Mouse (Mus musculus) myocyte (in vitro differentiated cells): ENCODE measurements around the gene Hoxd9. TPM values are rescaled to one million over a fixed set of nuclear protein-coding genes. Genes with fewer than 3 reads are reported as not detected.

Source experiments
- H3K27me3 ChIP-seq: one replicate; pipeline ENCODE4 v1.6.1; 2011; ENCODE audit not compliant: control insufficient read depth, insufficient read depth, insufficient read length
- H3K36me3 ChIP-seq: one replicate; pipeline ENCODE4 v1.6.1; 2011; ENCODE audit not compliant: control insufficient read depth, insufficient read depth
- H3K4me2 ChIP-seq: one replicate; pipeline ENCODE4 v1.6.1; 2011; ENCODE audit warnings: low read depth, control low read depth
- H3K4me3 ChIP-seq: one replicate; pipeline ENCODE4 v1.5.1; 2011; ENCODE audit warnings: mild to moderate bottlenecking, control low read depth, moderate library complexity
- H3K79me2 ChIP-seq: one replicate; pipeline ENCODE4 v1.6.1; 2011; ENCODE audit not compliant: control insufficient read depth, insufficient read depth
- H3ac ChIP-seq: one replicate; pipeline ENCODE4 v1.6.1; 2011; ENCODE audit not compliant: control insufficient read depth, insufficient read length
- CEBPB ChIP-seq: IDR thresholded peaks from 2 replicates; pipeline ENCODE4 v1.6.1; 2011; ENCODE audit warnings: mild to moderate bottlenecking, moderate library complexity; ENCODE audit not compliant: poor library complexity, insufficient read depth, severe bottlenecking
- E2F4 ChIP-seq: IDR thresholded peaks from one replicate; pipeline ENCODE4 v1.6.1; 2011; ENCODE audit warnings: mild to moderate bottlenecking, control low read depth, moderate library complexity; ENCODE audit not compliant: insufficient read depth
- MAX ChIP-seq: IDR thresholded peaks from one replicate; pipeline ENCODE4 v1.6.1; 2011; ENCODE audit warnings: low read depth, mild to moderate bottlenecking, control low read depth
- MYOD1 ChIP-seq, 3 experiments: IDR thresholded peaks; one replicate each; pipeline ENCODE4 v1.6.1; 2011; ENCODE audit warnings: control low read depth in 2 of 3, low read depth in 2 of 3, mild to moderate bottlenecking in 2 of 3, moderate library complexity in 1 of 3; ENCODE audit not compliant: insufficient read length in 2 of 3, control insufficient read depth in 1 of 3
- MYOG ChIP-seq, 3 experiments: IDR thresholded peaks; one replicate each; pipeline ENCODE4 v1.6.1; 2011; ENCODE audit warnings: control low read depth in 2 of 3, low read depth in 2 of 3, mild to moderate bottlenecking in 2 of 3; ENCODE audit not compliant: insufficient read length in 2 of 3, control insufficient read depth in 1 of 3, insufficient read depth in 1 of 3
- POLR2A ChIP-seq: IDR thresholded peaks from one replicate; pipeline ENCODE4 v1.6.1; 2011; ENCODE audit warnings: low read depth, mild to moderate bottlenecking, control low read depth, moderate library complexity; ENCODE audit not compliant: insufficient read length
- POLR2AphosphoS2 ChIP-seq: IDR thresholded peaks from one replicate; pipeline ENCODE4 v1.6.1; 2011; ENCODE audit warnings: low read depth, control low read depth; ENCODE audit not compliant: insufficient read length
- REST ChIP-seq: IDR thresholded peaks from one replicate; pipeline ENCODE4 v1.6.1; 2011; ENCODE audit warnings: mild to moderate bottlenecking, control low read depth, moderate library complexity; ENCODE audit not compliant: insufficient read depth, insufficient read length
- SRF ChIP-seq: IDR thresholded peaks from one replicate; pipeline ENCODE4 v1.6.1; 2011; ENCODE audit warnings: low read depth; ENCODE audit not compliant: control insufficient read depth, insufficient read length
- TCF12 ChIP-seq: IDR thresholded peaks from one replicate; pipeline ENCODE4 v1.6.1; 2011; ENCODE audit warnings: mild to moderate bottlenecking, control low read depth; ENCODE audit not compliant: poor library complexity, insufficient read depth, severe bottlenecking
- TCF3 ChIP-seq: IDR thresholded peaks from one replicate; pipeline ENCODE4 v1.6.1; 2011; ENCODE audit warnings: low read depth, control low read depth; ENCODE audit not compliant: insufficient read length
- USF1 ChIP-seq: IDR thresholded peaks from one replicate; pipeline ENCODE4 v1.6.1; 2011; ENCODE audit warnings: low read depth, mild to moderate bottlenecking, control low read depth, moderate library complexity
- polyA plus RNA-seq: library from polyadenylated mRNA; unstranded; fragments of >200 nt; fragmentation: generic; extraction: Trizol; gene quantifications from one replicate; pipeline ENCODE4 v1.2.1, GENCODE M21; 2012; ENCODE audit warnings: missing spikeins

Gene Hoxd9
- polyA plus RNA-seq, 1 experiment = not detected

DNA sequence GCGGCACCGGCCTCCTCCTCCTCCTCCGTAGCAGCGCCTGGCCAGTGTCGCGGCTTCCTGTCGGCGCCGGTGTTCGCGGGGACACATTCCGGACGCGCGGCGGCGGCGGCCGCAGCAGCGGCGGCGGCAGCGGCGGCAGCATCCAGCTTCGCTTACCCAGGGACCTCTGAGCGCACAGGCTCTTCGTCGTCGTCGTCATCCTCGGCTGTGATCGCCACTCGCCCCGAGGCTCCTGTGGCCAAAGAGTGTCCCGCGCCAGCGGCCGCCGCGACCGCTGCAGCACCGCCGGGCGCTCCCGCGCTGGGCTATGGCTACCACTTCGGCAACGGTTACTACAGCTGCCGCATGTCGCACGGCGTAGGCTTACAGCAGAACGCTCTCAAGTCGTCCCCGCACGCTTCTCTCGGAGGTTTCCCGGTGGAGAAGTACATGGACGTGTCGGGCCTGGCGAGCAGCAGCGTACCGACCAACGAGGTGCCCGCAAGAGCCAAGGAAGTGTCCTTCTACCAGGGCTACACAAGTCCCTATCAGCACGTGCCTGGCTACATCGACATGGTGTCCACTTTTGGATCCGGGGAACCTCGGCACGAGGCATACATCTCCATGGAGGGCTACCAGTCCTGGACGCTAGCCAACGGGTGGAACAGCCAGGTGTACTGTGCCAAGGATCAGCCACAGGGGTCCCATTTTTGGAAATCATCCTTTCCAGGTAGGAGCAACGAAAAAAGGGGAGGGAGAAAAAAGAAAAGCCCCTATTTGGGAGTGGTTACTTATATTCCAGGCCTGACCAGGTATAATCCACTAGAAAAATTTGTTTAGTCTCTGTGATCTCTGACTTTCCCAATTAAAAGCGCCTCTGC lies 28.9 kb upstream of the Hoxd9 start:
- no peak for TF ChIP-seq MAX
- TF ChIP-seq TCF3 = no peak
- no peak for TF ChIP-seq E2F4
- no peak for TF ChIP-seq USF1
- TF ChIP-seq POLR2A = no peak
- no peak for TF ChIP-seq MYOG (IDR thresholded peaks at IDR 0.05; ENCODE audit: control insufficient read depth in 1 of 3, insufficient read depth in 1 of 3, insufficient read length in 2 of 3, low read depth in 2 of 3)
- no peak for TF ChIP-seq TCF12
- no peaks in the 10 kb centered on the region for H3K79me2 ChIP-seq
- H3K27me3 ChIP-seq = peaks cover 33% of the 10 kb centered on the region
- H3K4me2 ChIP-seq = no peak overlapping the region
- H3K4me3 ChIP-seq = no peak overlapping the region
- no peak overlapping the region for H3ac ChIP-seq
- H3K36me3 ChIP-seq = no peaks in the 10 kb centered on the region

DNA sequence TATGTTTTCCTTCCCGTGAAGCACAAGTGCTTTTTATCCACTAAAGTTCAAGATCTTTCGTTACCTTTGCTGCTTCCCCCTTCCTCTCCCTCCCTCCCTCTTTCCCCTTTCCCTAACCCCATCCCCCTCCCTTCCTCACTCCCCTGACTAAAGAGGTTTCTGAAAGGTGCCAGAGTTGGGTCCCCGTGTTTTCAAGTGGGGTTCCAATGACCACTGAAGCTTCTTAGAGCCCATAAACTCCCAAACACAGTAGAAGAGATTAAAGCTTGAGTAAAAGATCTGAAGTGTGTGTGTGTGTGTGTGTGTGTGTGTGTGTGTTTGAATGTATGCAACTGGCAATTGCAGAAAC lies 28.3 kb upstream of the Hoxd9 start:
- no peak overlapping the region for H3K4me2 ChIP-seq
- H3K79me2 ChIP-seq = no peaks in the 10 kb centered on the region
- TF ChIP-seq TCF3 (no peak), POLR2A (no peak), E2F4 (no peak), REST (no peak), MAX (no peak), SRF (no peak), MYOG (IDR thresholded peaks at IDR 0.05; ENCODE audit: control insufficient read depth in 1 of 3, insufficient read depth in 1 of 3, insufficient read length in 2 of 3, low read depth in 2 of 3) (no peak)
- no peak overlapping the region for H3K4me3 ChIP-seq
- no peaks in the 10 kb centered on the region for H3K36me3 ChIP-seq
- no peak overlapping the region for H3ac ChIP-seq
- H3K27me3 ChIP-seq = peaks cover 39% of the 10 kb centered on the region

GRCm38 (mm10) chr2:74669650-74670235 lies 27.8 kb upstream of the Hoxd9 start:
- Histone ChIP-seq H3ac (no peak overlapping the region), H3K27me3 (peaks cover 44% of the 10 kb centered on the region), H3K79me2 (no peaks in the 10 kb centered on the region), H3K36me3 (no peaks in the 10 kb centered on the region), H3K4me3 (no peak overlapping the region), H3K4me2 (no peak overlapping the region)
- TF ChIP-seq TCF3 (no peak), REST (no peak), SRF (no peak), CEBPB (no peak), MAX (no peak), USF1 (no peak), POLR2A (no peak), MYOG (IDR thresholded peaks at IDR 0.05; ENCODE audit: control insufficient read depth in 1 of 3, insufficient read depth in 1 of 3, insufficient read length in 2 of 3, low read depth in 2 of 3) (no peak), E2F4 (no peak), MYOD1 (IDR thresholded peaks at IDR 0.05; ENCODE audit: control insufficient read depth in 1 of 3, insufficient read length in 2 of 3, low read depth in 2 of 3) (no peak), TCF12 (no peak), POLR2AphosphoS2 (no peak)

GRCm38 (mm10) chr2:74670632-74671188 lies 26.8 kb upstream of the Hoxd9 start:
- no peaks in the 10 kb centered on the region for H3K79me2 ChIP-seq
- no peak for TF ChIP-seq TCF12
- no peak for TF ChIP-seq E2F4
- TF ChIP-seq MYOD1 (IDR thresholded peaks at IDR 0.05; ENCODE audit: control insufficient read depth in 1 of 3, insufficient read length in 2 of 3, low read depth in 2 of 3) = no peak
- no peak for TF ChIP-seq SRF
- no peak for TF ChIP-seq CEBPB
- TF ChIP-seq MYOG (IDR thresholded peaks at IDR 0.05; ENCODE audit: control insufficient read depth in 1 of 3, insufficient read depth in 1 of 3, insufficient read length in 2 of 3, low read depth in 2 of 3) = no peak
- no peak for TF ChIP-seq POLR2A
- no peak for TF ChIP-seq POLR2AphosphoS2
- no peak for TF ChIP-seq USF1
- TF ChIP-seq REST = no peak
- no peak for TF ChIP-seq TCF3
- no peak for TF ChIP-seq MAX
- H3K36me3 ChIP-seq = no peaks in the 10 kb centered on the region
- H3K4me3 ChIP-seq = no peak overlapping the region
- H3K4me2 ChIP-seq = no peak overlapping the region
- H3K27me3 ChIP-seq = peaks cover 54% of the 10 kb centered on the region
- H3ac ChIP-seq = no peak overlapping the region
